Mouse (Mus musculus) CH12.LX (cell line): ENCODE measurements at regions not wholly inside any gene's neighbourhood (a gene's known extent, or its start where the extent isn't known, plus 50 kb on each side); places are given as distances from the start of the nearest gene placed in this dataset.

Experiments
- DNase-seq: peaks from one replicate; pipeline ENCODE4 v3.0.0-alpha.2; 2013; ENCODE audit errors: extremely low read depth
- H3K27ac ChIP-seq: 2 replicates; pipeline ENCODE4 v1.5.1; 2012; ENCODE audit warnings: low read depth, mild to moderate bottlenecking, control low read depth, moderate library complexity; ENCODE audit not compliant: insufficient read depth
- H3K27me3 ChIP-seq: replicated peaks from 2 replicates; pipeline ENCODE3; 2012; ENCODE audit warnings: inconsistent platforms
- H3K36me3 ChIP-seq, 2 experiments: replicated peaks in 1 of 2; 2 replicates each; pipeline versions ENCODE3 to v1.6.1; 2012; ENCODE audit warnings: inconsistent platforms in 1 of 2, low read length in 1 of 2, mild to moderate bottlenecking in 1 of 2, mixed read lengths in 1 of 2, moderate library complexity in 1 of 2; ENCODE audit not compliant: control insufficient read depth in 1 of 2, insufficient read depth in 1 of 2
- H3K4me1 ChIP-seq, 2 experiments: 2 replicates each; pipeline ENCODE4 v1.6.1; 2012; ENCODE audit warnings: inconsistent platforms in 1 of 2, moderate library complexity in 1 of 2; ENCODE audit not compliant: insufficient read depth in 2 of 2, control insufficient read depth in 1 of 2
- H3K4me2 ChIP-seq: 2 replicates; pipeline ENCODE4 v1.6.1; 2012; ENCODE audit warnings: low read depth, mild to moderate bottlenecking, control low read depth; ENCODE audit not compliant: poor library complexity, insufficient read depth, severe bottlenecking
- H3K4me3 ChIP-seq, 3 experiments: fragments of 150-350 bp in 1 of 3; sonication (generic) in 1 of 3; replicated peaks in 1 of 3; 2 replicates each; pipeline versions ENCODE3 to v1.5.1; 2011 to 2012; ENCODE audit warnings: low read depth in 2 of 3, low read length in 2 of 3, mild to moderate bottlenecking in 2 of 3, moderate library complexity in 2 of 3, control low read depth in 1 of 3, improper control_type of control experiment in 1 of 3, inconsistent platforms in 1 of 3, mixed read lengths in 1 of 3; ENCODE audit not compliant: poor library complexity in 1 of 3
- H3K79me2 ChIP-seq: replicated peaks from 2 replicates; pipeline ENCODE4 v1.6.1; 2012; ENCODE audit warnings: mild to moderate bottlenecking, moderate library complexity; ENCODE audit not compliant: control insufficient read depth, poor library complexity, insufficient read depth, severe bottlenecking; ENCODE audit errors: extremely low read depth
- H3K9ac ChIP-seq: 2 replicates; pipeline ENCODE4 v1.6.1; 2012; ENCODE audit warnings: low read depth, mild to moderate bottlenecking, control low read depth, moderate library complexity; ENCODE audit not compliant: insufficient read depth
- H3K9me3 ChIP-seq: replicated peaks from 2 replicates; pipeline ENCODE3; 2012; ENCODE audit warnings: low read length, inconsistent platforms, mixed read lengths
- BHLHE40 ChIP-seq: IDR thresholded peaks from 2 replicates; pipeline ENCODE4 v1.6.1; 2011; ENCODE audit warnings: mild to moderate bottlenecking, low read depth, low read length, improper control_type of control experiment
- CTCF ChIP-seq, 2 experiments: IDR thresholded peaks in 1 of 2; conservative IDR thresholded peaks in 1 of 2; 2 replicates each; pipeline ENCODE4 v1.5.1; 2011 to 2012; ENCODE audit warnings: low read depth in 2 of 2, low read length in 2 of 2, improper control_type of control experiment in 1 of 2, inconsistent platforms in 1 of 2, mild to moderate bottlenecking in 1 of 2, moderate library complexity in 1 of 2
- HCFC1 ChIP-seq: IDR thresholded peaks from 2 replicates; pipeline ENCODE4 v1.6.1; 2012; ENCODE audit warnings: low read depth, mild to moderate bottlenecking, inconsistent platforms, low read length, improper control_type of control experiment
- JUND ChIP-seq: conservative IDR thresholded peaks from 2 replicates; pipeline ENCODE4 v1.6.1; 2011; ENCODE audit warnings: low read depth, low read length, improper control_type of control experiment
- KAT2A ChIP-seq: IDR thresholded peaks from 2 replicates; pipeline ENCODE4 v1.6.1; 2012; ENCODE audit warnings: low read length, improper control_type of control experiment, inconsistent platforms; ENCODE audit not compliant: insufficient replicate concordance
- MAFK ChIP-seq: IDR thresholded peaks from 2 replicates; pipeline ENCODE4 v1.6.1; 2011; ENCODE audit warnings: low read length, improper control_type of control experiment; ENCODE audit not compliant: insufficient replicate concordance
- MAX ChIP-seq: IDR thresholded peaks from 2 replicates; pipeline ENCODE4 v1.6.1; 2011; ENCODE audit warnings: low read length, improper control_type of control experiment
- MAZ ChIP-seq: IDR thresholded peaks from 2 replicates; pipeline ENCODE4 v1.6.1; 2012; ENCODE audit warnings: low read depth, mild to moderate bottlenecking, inconsistent platforms, low read length, improper control_type of control experiment, moderate library complexity
- MEF2A ChIP-seq: IDR thresholded peaks from 2 replicates; pipeline ENCODE4 v1.6.1; 2014; ENCODE audit warnings: low read depth, mild to moderate bottlenecking, inconsistent platforms, low read length, improper control_type of control experiment, borderline replicate concordance
- MXI1 ChIP-seq: IDR thresholded peaks from 2 replicates; pipeline ENCODE4 v1.6.1; 2011; ENCODE audit warnings: mild to moderate bottlenecking, low read depth, low read length, improper control_type of control experiment
- MYC ChIP-seq: IDR thresholded peaks from 2 replicates; pipeline ENCODE4 v1.6.1; 2011; ENCODE audit warnings: low read depth, mild to moderate bottlenecking, improper control_type of control experiment, low read length
- NELFE ChIP-seq: IDR thresholded peaks from 2 replicates; pipeline ENCODE4 v1.6.1; 2011; ENCODE audit warnings: low read depth, low read length, improper control_type of control experiment
- NRF1 ChIP-seq: IDR thresholded peaks from 2 replicates; pipeline ENCODE4 v1.6.1; 2014; ENCODE audit warnings: low read depth, mild to moderate bottlenecking, inconsistent platforms, low read length, improper control_type of control experiment, moderate library complexity
- PAX5 ChIP-seq: IDR thresholded peaks from 2 replicates; pipeline ENCODE4 v1.6.1; 2012; ENCODE audit warnings: low read length, inconsistent platforms, mixed read lengths
- POLR2A ChIP-seq: IDR thresholded peaks from 2 replicates; pipeline ENCODE4 v1.6.1; 2011; ENCODE audit warnings: low read depth, mild to moderate bottlenecking, improper control_type of control experiment, low read length
- RCOR1 ChIP-seq: conservative IDR thresholded peaks from 2 replicates; pipeline ENCODE4 v1.6.1; 2012; ENCODE audit warnings: low read depth, mild to moderate bottlenecking, inconsistent platforms, low read length, improper control_type of control experiment
- TCF12 ChIP-seq: IDR thresholded peaks from 2 replicates; pipeline ENCODE4 v1.6.1; 2014; ENCODE audit warnings: low read depth, mild to moderate bottlenecking, inconsistent platforms, low read length, improper control_type of control experiment
- USF1 ChIP-seq: IDR thresholded peaks from 2 replicates; pipeline ENCODE4 v1.6.1; 2014; ENCODE audit warnings: low read depth, mild to moderate bottlenecking, inconsistent platforms, low read length, improper control_type of control experiment
- ZC3H11A ChIP-seq: IDR thresholded peaks from 2 replicates; pipeline ENCODE4 v1.6.1; 2012; ENCODE audit warnings: low read depth, mild to moderate bottlenecking, inconsistent platforms, low read length, improper control_type of control experiment
- ZMIZ1 ChIP-seq: IDR thresholded peaks from 2 replicates; pipeline ENCODE4 v1.6.1; 2012; ENCODE audit warnings: low read depth, mild to moderate bottlenecking, inconsistent platforms, low read length, improper control_type of control experiment
- dilution Hi-C: fragments of 300-500 bp; cut with MboI; formaldehyde crosslinking; loops from 2 replicates; pipeline ENCODE4 v1.14.3; 2020; ENCODE audit warnings: low sequenced_read_pairs; ENCODE audit not compliant: extremely low pct_unique_long_range_greater_than_20kb, extremely low pct_ligation_motif_present
- in situ Hi-C: fragments of 300-500 bp; cut with MboI; formaldehyde crosslinking; loops from 3 replicates; pipeline ENCODE4 v1.14.3; 2019; ENCODE audit warnings: low sequenced_read_pairs, low pct_ligation_motif_present, low pct_unique_long_range_greater_than_20kb, mixed read lengths

GRCm38 (mm10) chr1:41960982-41961381 lies 734.6 kb upstream of the Pou3f3 start:
- no peak overlapping the region for H3K4me3 ChIP-seq
- in situ Hi-C loops, result no loop called here

GRCm38 (mm10) chr1:41981545-41981944 lies 714.0 kb upstream of the Pou3f3 start:
- DNase-seq, result no peak
- H3K9ac ChIP-seq, result no peak overlapping the region
- no peaks in the 10 kb centered on the region for H3K4me1 ChIP-seq
- H3K9me3 ChIP-seq, result peaks cover 41% of the 10 kb centered on the region
- no peaks in the 10 kb centered on the region for H3K79me2 ChIP-seq
- H3K27ac ChIP-seq, result no peak overlapping the region
- no peaks in the 10 kb centered on the region for H3K36me3 ChIP-seq
- H3K4me2 ChIP-seq, result no peak overlapping the region
- dilution Hi-C loops, result no loop called here
- in situ Hi-C loops, result no loop called here
- H3K4me3 ChIP-seq, result no peak overlapping the region
- H3K27me3 ChIP-seq, result no peaks in the 10 kb centered on the region
- no peak for TF ChIP-seq MYC
- TF ChIP-seq CTCF (conservative IDR thresholded peaks at IDR 0.05 in 1 of 2, IDR thresholded peaks at IDR 0.05 in 1 of 2; ENCODE audit: low read depth in 2 of 2, low read length in 2 of 2), result no peak
- no peak for TF ChIP-seq BHLHE40
- no peak for TF ChIP-seq RCOR1
- TF ChIP-seq MAX, result no peak
- no peak for TF ChIP-seq POLR2A
- TF ChIP-seq ZC3H11A, result no peak
- TF ChIP-seq JUND, result no peak

More at GRCm38 (mm10) chr1:41960982-41961381, 734.6 kb upstream of the Pou3f3 start:
- Histone ChIP-seq H3K9ac (no peak overlapping the region), H3K27ac (no peak overlapping the region), H3K9me3 (peaks cover 30% of the 10 kb centered on the region), H3K27me3 (no peaks in the 10 kb centered on the region), H3K4me2 (no peak overlapping the region), H3K79me2 (no peaks in the 10 kb centered on the region), H3K36me3 (no peaks in the 10 kb centered on the region), H3K4me1 (no peaks in the 10 kb centered on the region)
- dilution Hi-C loops, result no loop called here
- no peak for TF ChIP-seq MAFK
- TF ChIP-seq HCFC1, result no peak
- TF ChIP-seq MAX, result no peak
- TF ChIP-seq MYC, result no peak
- TF ChIP-seq NELFE, result no peak
- no peak for TF ChIP-seq KAT2A
- no peak for TF ChIP-seq MAZ
- TF ChIP-seq TCF12, result no peak
- TF ChIP-seq ZMIZ1, result no peak
- no peak for TF ChIP-seq NRF1
- no peak for TF ChIP-seq MEF2A
- no peak for TF ChIP-seq USF1
- TF ChIP-seq PAX5, result no peak
- no peak for TF ChIP-seq RCOR1
- TF ChIP-seq MXI1, result no peak
- no peak for TF ChIP-seq POLR2A
- DNase-seq, result no peak
